In genomic region chr11:94407803-94408321, GRCm38 (mm10) we compare ENCODE assay signal across 9 mouse cellular contexts. TPM values are rescaled to one million over a fixed set of nuclear protein-coding genes. Genes with fewer than 3 reads are reported as not detected.
A peak's percentile ranks its signal among the peaks of the same experiment; 100 is the strongest.
DNase-seq lines count a peak whose midpoint lies in the region; ATAC-seq and TF ChIP-seq lines count a peak whose summit lies in the region.
"Had no signal": no experiment of that assay in that cellular context is flagged by ENCODE, and none has a peak within 500 bp of the region (broad histone marks: within the 10 kb centered on the region; RNA-seq: fewer than 3 reads in every experiment).

No protein-coding gene starts in this region.

- H3K9me3 ChIP-seq in CH12.LX (replicated peaks; ENCODE audit: low read length), result no peaks in the 10 kb centered on the region
- no peaks in the 10 kb centered on the region for H3K9me3 ChIP-seq in forebrain, embryonic 15.5 days
- H3K9me3 ChIP-seq in midbrain, embryonic 11.5 days (ENCODE audit: control insufficient read depth, low read length), result no peaks in the 10 kb centered on the region

- H3K36me3 ChIP-seq in CH12.LX (replicated peaks in 1 of 2; ENCODE audit: control insufficient read depth in 1 of 2, insufficient read depth in 1 of 2, low read length in 1 of 2), result peaks cover 0 to 2% of the 10 kb centered on the region in 2 experiments
- H3K36me3 ChIP-seq in forebrain, embryonic 15.5 days, result no peaks in the 10 kb centered on the region
- no peaks in the 10 kb centered on the region; the same call in 1 of the 2 replicates for H3K36me3 ChIP-seq in midbrain, embryonic 11.5 days (ENCODE audit: control insufficient read depth, insufficient read depth, low read length)

- peak; percentile 79 to 81 for DNase-seq in cerebellum, postnatal 10 days
- DNase-seq in cerebellum, adult 9-11 months, result no peak
- peak; percentile 92 for DNase-seq in CH12.LX (ENCODE audit: extremely low read depth)
- DNase-seq in midbrain, embryonic 11.5 days (ENCODE audit: low spot score, missing footprints), result peak; percentile 93
- no peak for DNase-seq in frontal cortex, postnatal 25 days (ENCODE audit: low spot score in 2 of 2)
- DNase-seq in heart, postnatal 25 days (ENCODE audit: low spot score), result no peak
- DNase-seq: cerebellum, adult 11-12 months had no signal

- peak overlapping the region; percentile 26; the same call in 1 of the 2 replicates for H3K9ac ChIP-seq in CH12.LX (ENCODE audit: insufficient read depth, low read depth)
- peak overlapping the region; percentile 24 for H3K9ac ChIP-seq in forebrain, embryonic 15.5 days (replicated peaks)
- H3K9ac ChIP-seq in midbrain, embryonic 11.5 days (ENCODE audit: low read length), result no peak overlapping the region

- TF ChIP-seq CTCF in CH12.LX (conservative IDR thresholded peaks at IDR 0.05 in 1 of 2, IDR thresholded peaks at IDR 0.05 in 1 of 2; ENCODE audit: low read depth in 2 of 2, low read length in 2 of 2), result no peak

- TF ChIP-seq EP300 in CH12.LX (IDR thresholded peaks at IDR 0.05; ENCODE audit: low read length), result peak; percentile 70

- H3K79me2 ChIP-seq in CH12.LX (replicated peaks; ENCODE audit: control insufficient read depth, extremely low read depth, insufficient read depth, poor library complexity, severe bottlenecking), result no peaks in the 10 kb centered on the region

- peak; percentile 8 for TF ChIP-seq RAD21 in CH12.LX (IDR thresholded peaks at IDR 0.05; ENCODE audit: low read depth, low read length)

- in situ Hi-C loops in CH12.LX (cut with MboI; ENCODE audit: low pct_ligation_motif_present, low pct_unique_long_range_greater_than_20kb, low sequenced_read_pairs), result no loop called here

- 21% methylated on average over 11 of the region's 11 CpGs for WGBS in forebrain, embryonic 15.5 days
- WGBS in midbrain, embryonic 11.5 days, result 35% methylated on average over 11 of the region's 11 CpGs

- H3K4me1 ChIP-seq in CH12.LX (ENCODE audit: control insufficient read depth in 1 of 2, insufficient read depth in 2 of 2), result peaks cover 32 to 95% of the 10 kb centered on the region in 2 experiments
- H3K4me1 ChIP-seq in forebrain, embryonic 15.5 days, result peaks cover 46% of the 10 kb centered on the region
- H3K4me1 ChIP-seq in midbrain, embryonic 11.5 days (ENCODE audit: control insufficient read depth, insufficient read depth, low read length), result peaks cover 20% of the 10 kb centered on the region

- H3K4me2 ChIP-seq in CH12.LX (ENCODE audit: insufficient read depth, low read depth, poor library complexity, severe bottlenecking), result peak overlapping the region; percentile 84
- no peak overlapping the region for H3K4me2 ChIP-seq in forebrain, embryonic 15.5 days (replicated peaks)
- H3K4me2 ChIP-seq in midbrain, embryonic 11.5 days, result no peak overlapping the region

- ATAC-seq in forebrain, embryonic 15.5 days (replicated peaks), result peak; percentile 58
- peak; percentile 83 for ATAC-seq in midbrain, embryonic 11.5 days (ENCODE audit: low FRiP score)
- no peak for ATAC-seq in megakaryocyte-erythroid progenitor cell, adult 5-6 weeks (replicated peaks; ENCODE audit: low FRiP score, low TSS enrichment, poor library complexity, severe bottlenecking)

- dilution Hi-C loops in CH12.LX (cut with MboI; ENCODE audit: extremely low pct_ligation_motif_present, extremely low pct_unique_long_range_greater_than_20kb, low sequenced_read_pairs), result no loop called here

- peak overlapping the region; percentile 70 for H3K27ac ChIP-seq in CH12.LX (ENCODE audit: insufficient read depth, low read depth)
- H3K27ac ChIP-seq in forebrain, embryonic 15.5 days (replicated peaks), result peak overlapping the region; percentile 92
- peak overlapping the region; percentile 74 for H3K27ac ChIP-seq in midbrain, embryonic 11.5 days (ENCODE audit: low read depth, low read length)

- peak overlapping the region in 2 of 3 experiments; percentile 3 to 16 for H3K4me3 ChIP-seq in CH12.LX (replicated peaks in 1 of 3; ENCODE audit: low read depth in 2 of 3, low read length in 2 of 3, poor library complexity in 1 of 3)
- H3K4me3 ChIP-seq in forebrain, embryonic 15.5 days, result no peak overlapping the region
- H3K4me3 ChIP-seq in midbrain, embryonic 11.5 days (ENCODE audit: low read depth, low read length), result no peak overlapping the region

- H3K27me3 ChIP-seq in CH12.LX (replicated peaks), result no peaks in the 10 kb centered on the region
- no peaks in the 10 kb centered on the region for H3K27me3 ChIP-seq in forebrain, embryonic 15.5 days
- no peaks in the 10 kb centered on the region for H3K27me3 ChIP-seq in midbrain, embryonic 11.5 days (ENCODE audit: control insufficient read depth, insufficient read depth, low read length)

- TF ChIP-seq POLR2A in CH12.LX (IDR thresholded peaks at IDR 0.05; ENCODE audit: low read depth, low read length), result 0 out of 2 replicates have a peak, but pooled peaks have one; percentile 24

- intact Hi-C loops in heart, postnatal 25 days (cut with DNase I), result no loop called here

TF ChIP-seq in CH12.LX, 34 proteins besides CTCF, POLR2A, EP300 and RAD21:
- TF ChIP-seq ELF1 (IDR thresholded peaks at IDR 0.05; ENCODE audit: low read depth, low read length) (peak; percentile 51; the same call in 1 of the 2 replicates), ZNF384 (IDR thresholded peaks at IDR 0.05; ENCODE audit: low read depth, low read length) (peak; percentile 33; the same call in 1 of the 2 replicates), RCOR1 (conservative IDR thresholded peaks at IDR 0.05; ENCODE audit: low read depth, low read length) (peak; percentile 43; the same call in 1 of the 2 replicates), JUN (IDR thresholded peaks at IDR 0.05; ENCODE audit: insufficient read depth, low read depth, low read length) (0 out of 2 replicates have a peak, but pooled peaks have one; percentile 14), ZC3H11A (IDR thresholded peaks at IDR 0.05; ENCODE audit: low read depth, low read length) (no peak), GABPA (IDR thresholded peaks at IDR 0.05; ENCODE audit: insufficient replicate concordance, low read depth, low read length) (no peak), CHD2 (IDR thresholded peaks at IDR 0.05; ENCODE audit: low read length) (peak; percentile 96), TCF12 (IDR thresholded peaks at IDR 0.05; ENCODE audit: low read depth, low read length) (peak; percentile 75; the same call in 1 of the 2 replicates), NELFE (IDR thresholded peaks at IDR 0.05; ENCODE audit: low read depth, low read length) (no peak), USF2 (conservative IDR thresholded peaks at IDR 0.05; ENCODE audit: low read depth, low read length) (no peak), UBTF (IDR thresholded peaks at IDR 0.05; ENCODE audit: low read depth, low read length) (no peak), ZMIZ1 (IDR thresholded peaks at IDR 0.05; ENCODE audit: low read depth, low read length) (peak; percentile 48; the same call in 1 of the 2 replicates), MAX (IDR thresholded peaks at IDR 0.05; ENCODE audit: low read length) (no peak), KAT2A (IDR thresholded peaks at IDR 0.05; ENCODE audit: insufficient replicate concordance, low read length) (0 out of 2 replicates have a peak, but pooled peaks have one; percentile 45), USF1 (IDR thresholded peaks at IDR 0.05; ENCODE audit: low read depth, low read length) (no peak), JUND (conservative IDR thresholded peaks at IDR 0.05; ENCODE audit: low read depth, low read length) (no peak), POLR2AphosphoS2 (IDR thresholded peaks at IDR 0.05; ENCODE audit: low read depth, low read length) (no peak), ETS1 (conservative IDR thresholded peaks at IDR 0.05; ENCODE audit: low read depth, low read length) (peak; percentile 81), PAX5 (IDR thresholded peaks at IDR 0.05; ENCODE audit: low read length) (no peak), TBP (conservative IDR thresholded peaks at IDR 0.05; ENCODE audit: low read depth, low read length) (no peak), ZKSCAN1 (IDR thresholded peaks at IDR 0.05; ENCODE audit: borderline replicate concordance, low read depth, low read length) (no peak; the same call in 1 of the 2 replicates), HCFC1 (IDR thresholded peaks at IDR 0.05; ENCODE audit: low read depth, low read length) (no peak; the same call in 1 of the 2 replicates), SIN3A (IDR thresholded peaks at IDR 0.05; ENCODE audit: low read length) (peak; percentile 74), E2F4 (IDR thresholded peaks at IDR 0.05; ENCODE audit: insufficient replicate concordance, low read depth, low read length) (no peak), IRF4 (IDR thresholded peaks at IDR 0.05; ENCODE audit: low read depth, low read length) (peak; percentile 79), SMC3 (IDR thresholded peaks at IDR 0.05; ENCODE audit: low read depth, low read length) (peak; percentile 29; the same call in 1 of the 2 replicates), MEF2A (IDR thresholded peaks at IDR 0.05; ENCODE audit: borderline replicate concordance, low read depth, low read length) (peak; percentile 87), MXI1 (IDR thresholded peaks at IDR 0.05; ENCODE audit: low read depth, low read length) (peak; percentile 27; the same call in 1 of the 2 replicates), BHLHE40 (IDR thresholded peaks at IDR 0.05; ENCODE audit: low read depth, low read length) (peak; percentile 55), MAFK (IDR thresholded peaks at IDR 0.05; ENCODE audit: insufficient replicate concordance, low read length) (0 out of 2 replicates have a peak, but pooled peaks have one; percentile 44), NRF1 (IDR thresholded peaks at IDR 0.05; ENCODE audit: low read depth, low read length) (0 out of 2 replicates have a peak, but pooled peaks have one; percentile 21), MYC (IDR thresholded peaks at IDR 0.05; ENCODE audit: low read depth, low read length) (0 out of 2 replicates have a peak, but pooled peaks have one; percentile 39), CHD1 (IDR thresholded peaks at IDR 0.05; ENCODE audit: low read depth, low read length) (0 out of 2 replicates have a peak, but pooled peaks have one; percentile 74), MAZ (IDR thresholded peaks at IDR 0.05; ENCODE audit: low read depth, low read length) (peak; percentile 83)
TF ChIP-seq in CH12.LX: peak in this region for 20.

RNA-seq across cellular contexts. Expression of gene Abcc3, which starts 15.1 kb away (rescaled TPM):
- total RNA-seq in CH12.LX (2012; rRNA removed) (0.08 and 0.21 TPM in 2 replicates), CH12.LX (2014; rRNA removed) (0.15 and 0.40 TPM in 2 replicates)
- polyA plus RNA-seq in CH12.LX (2012; ENCODE audit: insufficient read length, low read depth), result 0.46 and 0.66 TPM in 2 replicates
- polyA plus RNA-seq in forebrain, embryonic 15.5 days (2015; fragmentation: Nextera tagmentation; extraction: Ambion mirVana), result 0.60 and 0.66 TPM in 2 replicates
- polyA plus RNA-seq in midbrain, embryonic 11.5 days (2014; fragmentation: Nextera tagmentation; extraction: Ambion mirVana), result 0.47 and 0.49 TPM in 2 replicates
- total RNA-seq in heart, postnatal 25 days (2021), result 1 to 10 TPM; 2.0 to 2.7 TPM
- total RNA-seq in megakaryocyte-erythroid progenitor cell, adult 5-6 weeks (2014; fragmentation: Nextera tagmentation), result not detected in 2 replicates
- 0.04 TPM in 1 of 2 replicates, not detected in the other for total RNA-seq in megakaryocyte-erythroid progenitor cell, adult 5-6 weeks (2017)

Comparison
In these comparisons a context has a peak if more than half of its experiments do, and no peak if none do; other contexts are left out.
1. DNase-seq: peak in cerebellum, postnatal 10 days (2 of 2), CH12.LX (single experiment) and midbrain, embryonic 11.5 days (single experiment); none in cerebellum, adult 9-11 months (single experiment), frontal cortex, postnatal 25 days (0 of 2) and heart, postnatal 25 days (single experiment).
2. H3K4me3 ChIP-seq: peak in CH12.LX (2 of 3); none in forebrain, embryonic 15.5 days (single experiment) and midbrain, embryonic 11.5 days (single experiment).
3. Peak in every context shown above with its lines, with median percentiles within 50 percentile points of each other: H3K27ac ChIP-seq.